Mouse (Mus musculus): ENCODE measurements at regions not wholly inside any gene's neighbourhood (a gene's known extent, or its start where the extent isn't known, plus 50 kb on each side); places are given as distances from the start of the nearest gene placed in this dataset.

- no peak overlapping the region for H3K4me3 ChIP-seq (ENCODE audit: control insufficient read depth in 1 of 2, insufficient read depth in 1 of 2, low read depth in 2 of 2, low read length in 2 of 2)
- no peaks in the 10 kb centered on the region for H3K4me1 ChIP-seq (ENCODE audit: control insufficient read depth in 1 of 2, insufficient read depth in 2 of 2, low read length in 2 of 2)
- TF ChIP-seq KAT2A (conservative IDR thresholded peaks at IDR 0.05; ENCODE audit: low read depth, low read length): no peak
- no peak for TF ChIP-seq EP300 (IDR thresholded peaks at IDR 0.05; ENCODE audit: low read depth in 1 of 2, low read length in 2 of 2)
- H3K9ac ChIP-seq (ENCODE audit: control insufficient read depth, low read depth, low read length, poor library complexity, severe bottlenecking): no peak overlapping the region
- no peaks in the 10 kb centered on the region for H3K79me2 ChIP-seq (ENCODE audit: control insufficient read depth, insufficient read depth, low read length, poor library complexity)
- no peak for DNase-seq (ENCODE audit: low read depth, low spot score)
- no peak overlapping the region for H3K27ac ChIP-seq (ENCODE audit: control insufficient read depth, low read depth, low read length)
- no peaks in the 10 kb centered on the region for H3K36me3 ChIP-seq (ENCODE audit: control insufficient read depth in 1 of 2, insufficient read depth in 2 of 2, low read length in 2 of 2)
- no peaks in the 10 kb centered on the region for H3K27me3 ChIP-seq (ENCODE audit: control insufficient read depth in 1 of 2, insufficient read depth in 2 of 2, low read length in 2 of 2)
- no peaks in the 10 kb centered on the region for H3K9me3 ChIP-seq (replicated peaks; ENCODE audit: insufficient read depth, low read length)
Measured at GRCm38 (mm10) chr14:62128918-62129317, 163.5 kb upstream of the Rnaseh2b start.

GRCm38 (mm10) chr14:62132353-62132816, 160.0 kb upstream of the Rnaseh2b start:
- no peak overlapping the region for H3K9ac ChIP-seq (ENCODE audit: control insufficient read depth, low read depth, low read length, poor library complexity, severe bottlenecking)
- no peak for TF ChIP-seq HCFC1 (IDR thresholded peaks at IDR 0.05; ENCODE audit: low read depth, low read length)
- TF ChIP-seq BHLHE40 (IDR thresholded peaks at IDR 0.05; ENCODE audit: borderline replicate concordance, low read depth, low read length): no peak
- TF ChIP-seq RAD21 (IDR thresholded peaks at IDR 0.05; ENCODE audit: low read depth, low read length): no peak
- no peak for TF ChIP-seq CHD2 (IDR thresholded peaks at IDR 0.05; ENCODE audit: low read length)
- TF ChIP-seq EP300 (IDR thresholded peaks at IDR 0.05; ENCODE audit: low read depth in 1 of 2, low read length in 2 of 2): no peak
- TF ChIP-seq CTCF (IDR thresholded peaks at IDR 0.05 in 2 of 3, conservative IDR thresholded peaks at IDR 0.05 in 1 of 3; ENCODE audit: control insufficient read depth in 1 of 3, insufficient read depth in 1 of 3, low read depth in 2 of 3, low read length in 3 of 3, poor library complexity in 1 of 3, severe bottlenecking in 1 of 3): no peak
- TF ChIP-seq MEF2A (IDR thresholded peaks at IDR 0.05; ENCODE audit: extremely low read depth, insufficient replicate concordance, low read depth, low read length, poor library complexity, severe bottlenecking): no peak
- no peak for TF ChIP-seq GABPA (IDR thresholded peaks at IDR 0.05; ENCODE audit: low read depth, low read length)

DNA sequence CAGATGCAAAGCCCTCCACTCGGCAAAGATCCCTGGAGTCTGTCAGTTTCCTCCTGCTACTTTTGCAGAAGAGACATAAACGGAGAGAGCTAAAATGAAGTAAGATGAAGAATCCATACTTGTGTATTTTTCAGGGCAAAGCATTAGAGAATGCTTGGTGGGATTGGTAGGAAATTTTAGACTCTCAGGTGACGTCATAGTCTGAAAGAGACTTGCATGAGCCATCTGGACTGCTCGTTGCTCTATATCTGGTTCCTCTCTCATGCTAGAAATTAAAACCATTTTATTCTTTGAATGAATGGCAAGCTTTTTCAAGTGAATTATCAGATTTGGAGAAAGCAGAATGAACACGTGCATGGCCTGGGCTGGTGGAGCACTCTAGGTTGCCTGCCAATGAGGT, 154.4 kb upstream of the Rnaseh2b start:
- Histone ChIP-seq H3K79me2 (ENCODE audit: control insufficient read depth, insufficient read depth, low read length, poor library complexity) (no peaks in the 10 kb centered on the region), H3K4me3 (ENCODE audit: control insufficient read depth in 1 of 2, insufficient read depth in 1 of 2, low read depth in 2 of 2, low read length in 2 of 2) (no peak overlapping the region), H3K27me3 (ENCODE audit: control insufficient read depth in 1 of 2, insufficient read depth in 2 of 2, low read length in 2 of 2) (no peaks in the 10 kb centered on the region), H3K27ac (ENCODE audit: control insufficient read depth, low read depth, low read length) (no peak overlapping the region), H3K9me3 (replicated peaks; ENCODE audit: insufficient read depth, low read length) (no peaks in the 10 kb centered on the region), H3K36me3 (ENCODE audit: control insufficient read depth in 1 of 2, insufficient read depth in 2 of 2, low read length in 2 of 2) (no peaks in the 10 kb centered on the region), H3K4me1 (ENCODE audit: control insufficient read depth in 1 of 2, insufficient read depth in 2 of 2, low read length in 2 of 2) (no peaks in the 10 kb centered on the region), H3K9ac (ENCODE audit: control insufficient read depth, low read depth, low read length, poor library complexity, severe bottlenecking) (no peak overlapping the region)
- no peak for DNase-seq (ENCODE audit: low read depth, low spot score)
- TF ChIP-seq E2F4 (IDR thresholded peaks at IDR 0.05; ENCODE audit: borderline replicate concordance, low read depth, low read length) (no peak), TBP (IDR thresholded peaks at IDR 0.05; ENCODE audit: low read depth, low read length) (no peak), MYC (IDR thresholded peaks at IDR 0.05; ENCODE audit: low read depth, low read length) (no peak), POLR2AphosphoS5 (IDR thresholded peaks at IDR 0.05; ENCODE audit: borderline replicate concordance, low read depth, low read length) (no peak), GABPA (IDR thresholded peaks at IDR 0.05; ENCODE audit: low read depth, low read length) (no peak), SMC3 (IDR thresholded peaks at IDR 0.05; ENCODE audit: low read depth, low read length) (no peak), POLR2AphosphoS2 (IDR thresholded peaks at IDR 0.05; ENCODE audit: low read length) (no peak), ZNF384 (IDR thresholded peaks at IDR 0.05; ENCODE audit: low read depth, low read length) (no peak), RAD21 (IDR thresholded peaks at IDR 0.05; ENCODE audit: low read depth, low read length) (no peak), MAZ (IDR thresholded peaks at IDR 0.05; ENCODE audit: low read depth, low read length) (no peak), CHD1 (IDR thresholded peaks at IDR 0.05; ENCODE audit: low read depth, low read length) (no peak), USF1 (IDR thresholded peaks at IDR 0.05; ENCODE audit: low read depth, low read length) (no peak)

More at GRCm38 (mm10) chr14:62132353-62132816, 160.0 kb upstream of the Rnaseh2b start:
- Histone ChIP-seq H3K27me3 (ENCODE audit: control insufficient read depth in 1 of 2, insufficient read depth in 2 of 2, low read length in 2 of 2) (no peaks in the 10 kb centered on the region), H3K4me1 (ENCODE audit: control insufficient read depth in 1 of 2, insufficient read depth in 2 of 2, low read length in 2 of 2) (no peaks in the 10 kb centered on the region), H3K79me2 (ENCODE audit: control insufficient read depth, insufficient read depth, low read length, poor library complexity) (no peaks in the 10 kb centered on the region), H3K9me3 (replicated peaks; ENCODE audit: insufficient read depth, low read length) (no peaks in the 10 kb centered on the region), H3K27ac (ENCODE audit: control insufficient read depth, low read depth, low read length) (no peak overlapping the region), H3K4me3 (ENCODE audit: control insufficient read depth in 1 of 2, insufficient read depth in 1 of 2, low read depth in 2 of 2, low read length in 2 of 2) (no peak overlapping the region), H3K36me3 (ENCODE audit: control insufficient read depth in 1 of 2, insufficient read depth in 2 of 2, low read length in 2 of 2) (no peaks in the 10 kb centered on the region)
- DNase-seq (ENCODE audit: low read depth, low spot score): no peak

Measured in MEL (cell line).